Mouse (Mus musculus) CD4-positive helper T cell, adult 2 months (primary cell): ENCODE measurements around the gene N4bp1.

Experiments used
- DNase-seq: peaks from one replicate; pipeline ENCODE4 v3.0.0-alpha.2; 2012; ENCODE audit warnings: low read depth, missing footprints, low spot score

N4bp1 gene

DNA sequence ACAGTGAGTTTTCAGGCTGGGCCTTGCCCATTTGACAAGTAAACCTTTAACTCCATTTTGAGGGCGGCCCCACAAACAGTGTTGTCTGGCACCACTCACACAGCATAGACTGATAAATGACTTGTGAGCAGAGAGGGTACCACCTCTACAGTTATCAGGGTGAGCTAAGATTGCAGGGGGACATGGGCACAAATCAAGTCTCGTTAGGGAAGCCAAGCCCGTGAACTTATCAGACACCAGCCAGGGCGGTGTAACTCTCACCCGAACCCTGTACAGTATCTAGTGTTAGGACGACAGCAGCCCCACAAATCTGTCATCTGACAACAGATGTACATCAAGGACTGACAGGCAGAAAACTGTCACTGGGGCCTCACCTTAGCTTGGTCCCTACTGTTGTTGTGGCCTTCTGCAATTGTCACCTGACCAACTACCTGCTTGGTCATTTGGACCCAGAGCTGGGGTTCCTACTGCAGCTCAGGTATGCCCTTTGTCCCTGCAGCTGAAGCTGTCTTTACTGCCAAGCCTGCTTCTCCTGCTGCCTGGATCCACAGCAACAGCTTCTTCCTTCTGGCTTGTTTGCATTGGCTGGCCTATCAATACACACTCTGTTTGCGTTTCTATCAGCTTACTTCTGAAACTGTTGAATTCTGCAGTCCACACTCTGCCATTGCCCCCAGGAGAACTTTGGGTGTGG, 12.8 kb upstream of the N4bp1 start:
- DNase-seq, result no peak

DNA sequence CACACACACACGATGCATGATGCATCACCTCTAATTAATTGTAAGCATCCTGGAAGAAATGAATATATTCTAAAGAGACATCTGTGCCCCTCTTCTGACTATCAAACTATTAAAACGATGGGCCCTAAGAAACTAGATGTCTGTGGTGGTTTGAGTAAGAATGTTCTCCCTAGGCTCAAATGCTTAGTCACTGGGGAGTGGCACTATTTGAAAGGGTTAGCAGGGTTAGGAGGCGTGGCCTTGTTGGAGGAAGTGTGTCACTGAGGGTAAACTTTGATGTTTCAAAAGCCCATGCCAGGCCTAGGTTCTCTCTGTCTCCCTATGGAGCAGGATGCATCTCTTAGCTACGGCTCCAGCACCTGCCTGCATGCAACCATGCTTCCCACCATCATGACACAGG, 10.3 kb upstream of the N4bp1 start:
- DNase-seq, result no peak

DNA sequence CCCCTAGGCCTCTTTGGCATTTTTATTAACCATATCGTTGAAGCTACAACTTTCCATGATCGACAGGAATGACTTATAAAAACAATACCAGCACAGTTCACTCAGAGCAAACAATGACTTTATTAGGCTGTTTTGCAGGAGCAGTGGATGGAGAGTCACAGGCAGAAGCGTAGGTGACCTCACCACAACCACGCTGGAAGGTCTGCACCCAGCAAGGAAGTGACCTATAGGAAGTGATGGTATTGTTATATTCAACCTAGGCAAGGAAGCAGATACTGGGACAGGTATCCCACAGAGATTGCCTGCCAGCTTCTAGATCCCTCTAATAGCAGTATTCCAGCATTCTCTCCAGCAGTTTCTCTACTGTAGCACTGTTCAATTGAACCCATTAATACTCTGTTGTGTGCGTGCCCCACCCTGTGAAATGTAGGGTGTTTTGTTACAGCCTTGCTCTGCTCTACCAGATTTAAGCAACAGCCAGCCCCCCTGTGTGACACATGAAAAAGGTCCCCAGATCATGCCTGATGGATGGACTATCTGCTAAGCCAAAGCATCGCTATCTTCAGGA, 9.2 kb upstream of the N4bp1 start:
- DNase-seq, result no peak

DNA sequence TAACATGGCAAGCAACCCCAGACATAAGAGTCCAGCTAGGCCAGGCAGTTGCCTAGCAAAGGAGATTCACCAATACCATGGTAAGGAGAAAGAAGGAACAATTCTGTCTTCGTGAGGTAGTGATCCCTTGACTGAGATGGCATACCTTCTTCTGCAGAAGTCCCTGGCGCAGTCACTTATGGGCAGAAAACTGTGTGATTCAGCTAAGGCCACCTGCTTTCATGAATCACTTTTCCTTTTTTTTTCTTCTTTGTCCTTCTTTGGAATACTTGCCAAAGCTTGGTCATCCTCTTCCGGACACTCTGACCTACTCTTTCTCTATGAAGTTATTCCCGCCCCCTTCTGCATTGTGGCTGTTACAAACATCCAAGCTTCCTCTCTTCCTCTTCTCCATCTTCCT, 8.5 kb upstream of the N4bp1 start:
- no peak for DNase-seq

DNA sequence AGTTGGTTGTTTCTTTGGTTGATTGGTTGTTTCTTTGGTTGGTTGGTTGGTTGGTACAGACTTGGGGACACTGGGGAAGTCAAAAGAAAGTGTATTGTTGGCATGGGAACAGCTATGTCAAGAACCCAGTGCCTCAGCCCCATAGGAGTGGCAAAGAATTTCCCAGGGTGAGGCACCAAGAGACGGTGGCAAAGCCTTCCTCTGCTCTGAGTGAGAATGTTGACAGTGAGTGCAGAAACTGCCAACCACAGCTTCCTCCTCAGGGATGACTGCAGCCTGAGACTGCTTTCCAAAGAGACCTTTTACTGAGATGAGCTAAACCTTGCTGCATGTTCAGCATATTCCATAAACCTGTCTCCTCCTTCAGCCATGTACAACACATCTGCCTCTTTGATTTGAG, 6.5 kb upstream of the N4bp1 start:
- DNase-seq, result no peak

DNA sequence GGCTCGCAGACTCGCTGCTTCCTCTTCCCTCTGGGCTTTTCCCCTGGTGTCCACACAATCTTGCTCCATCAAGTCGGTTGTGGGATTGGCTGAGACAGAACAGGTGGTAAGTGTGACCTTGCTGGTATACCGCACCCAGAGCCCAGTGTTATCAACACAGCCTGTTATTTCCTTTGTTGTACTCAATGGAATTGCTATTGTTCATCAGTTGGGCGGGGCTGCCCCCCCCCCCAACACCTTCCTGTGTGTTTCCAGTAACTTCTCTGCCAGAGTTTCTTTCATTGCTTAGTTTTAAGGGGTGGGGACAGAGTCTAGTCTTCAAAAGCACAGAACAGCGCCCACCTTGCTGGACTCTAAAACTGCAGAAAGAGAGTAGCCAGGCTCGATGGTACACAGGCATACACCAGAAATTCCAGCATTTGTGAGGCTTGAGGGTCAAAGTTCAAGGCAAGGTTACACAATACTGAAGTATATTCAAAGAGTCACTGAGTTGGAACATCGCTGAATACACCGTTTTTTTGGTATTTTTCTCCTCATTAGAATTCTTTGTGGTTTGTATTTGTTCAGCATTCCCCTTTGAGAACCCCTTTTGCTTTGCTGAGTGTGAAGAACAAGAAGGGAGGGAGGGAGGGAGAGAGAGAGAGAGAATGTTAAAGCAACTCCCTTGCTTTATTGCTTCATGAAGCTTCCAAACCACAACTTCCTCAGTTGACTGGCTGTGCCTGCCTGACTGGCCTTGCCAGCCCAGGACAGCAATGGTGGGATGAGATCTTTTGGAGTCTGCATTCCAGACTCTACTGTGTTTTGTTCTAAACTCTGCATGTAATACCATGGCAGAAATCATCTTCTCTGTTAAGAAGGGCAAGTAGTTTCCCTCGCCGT, 3.2 kb upstream of the N4bp1 start:
- DNase-seq, result peak; percentile 80

DNA sequence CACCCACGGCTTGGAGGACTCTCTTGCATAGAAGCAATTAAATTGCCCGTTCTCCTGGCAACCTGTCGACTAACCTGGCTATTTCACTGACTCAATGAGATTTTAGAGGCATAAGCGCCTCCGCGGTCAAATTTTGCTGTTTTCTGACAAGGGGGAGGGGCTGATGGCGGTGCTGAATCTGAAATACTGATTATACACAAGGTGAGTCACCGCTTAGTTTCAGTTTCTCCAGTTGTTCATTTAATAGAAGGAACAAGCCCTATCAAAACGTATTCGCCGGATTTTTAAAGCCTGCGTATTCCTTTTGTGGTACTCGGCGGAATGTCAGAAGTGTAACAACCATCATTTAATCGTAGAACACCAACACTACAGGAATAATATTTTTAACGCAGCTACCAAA, 991 bp downstream of the N4bp1 start:
- peak; percentile 80 for DNase-seq

DNA sequence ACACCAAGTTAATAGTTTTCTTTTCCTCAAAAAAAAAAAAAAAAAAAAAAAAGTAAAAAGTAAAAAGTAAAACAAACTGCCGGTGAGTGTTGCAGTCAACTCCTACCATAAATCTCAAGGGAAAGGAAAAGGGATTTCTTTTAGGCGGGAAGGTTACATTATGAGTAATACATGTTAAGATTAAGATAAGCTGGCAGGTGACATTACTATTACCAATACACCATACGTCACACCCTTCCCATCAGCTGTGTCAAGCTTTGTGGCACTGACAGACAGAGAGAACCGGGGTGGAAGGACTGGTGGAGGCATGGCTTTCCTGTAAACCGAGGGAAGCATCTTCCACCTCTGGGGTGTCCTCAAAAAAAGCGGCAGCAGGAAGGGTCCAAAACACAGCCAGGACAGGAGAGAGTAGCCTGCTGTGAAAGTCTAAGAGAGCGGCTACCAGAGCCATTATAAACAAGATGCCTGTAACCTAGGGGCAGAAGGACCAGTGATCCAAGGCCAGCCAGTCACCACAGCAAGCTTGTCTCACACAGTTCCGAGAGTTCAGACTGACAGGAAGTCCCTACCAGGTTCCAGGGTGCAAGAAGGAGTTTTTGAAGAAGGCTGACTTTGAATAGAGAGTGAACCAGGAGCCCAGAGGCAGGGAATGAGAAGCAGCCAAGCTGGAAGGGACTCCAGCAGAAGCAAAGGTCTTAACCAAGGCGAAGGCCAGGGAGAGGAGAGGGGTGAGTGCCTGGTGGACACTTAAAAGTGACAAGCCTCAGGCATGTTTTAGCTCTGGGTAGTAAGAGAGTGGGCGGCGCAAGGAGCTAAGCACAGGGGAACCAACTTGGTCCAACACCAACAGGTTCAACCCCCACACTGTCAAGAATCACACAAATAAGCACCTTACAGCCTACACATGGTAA, 2.2 kb downstream of the N4bp1 start:
- peak; percentile 30 for DNase-seq

DNA sequence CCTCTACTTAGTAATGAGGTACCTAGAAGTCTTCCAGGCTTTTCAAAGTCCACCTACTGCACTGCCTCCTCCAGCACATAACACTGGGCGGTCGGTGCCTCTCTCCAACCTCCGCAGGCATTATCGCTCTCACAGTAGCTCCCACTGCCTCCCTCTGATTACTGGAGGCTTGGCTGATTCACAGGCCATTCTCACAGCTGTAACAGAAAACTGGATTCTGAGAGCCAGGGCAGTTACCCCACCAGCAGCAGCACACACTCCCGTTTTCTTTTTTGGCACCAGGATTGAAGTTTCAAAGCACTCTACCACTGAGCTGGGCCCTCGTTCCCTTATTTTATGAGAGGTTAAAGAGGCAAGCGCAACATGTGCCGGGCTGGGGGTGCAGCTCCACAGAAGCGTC, 3.1 kb downstream of the N4bp1 start:
- DNase-seq, result no peak

DNA sequence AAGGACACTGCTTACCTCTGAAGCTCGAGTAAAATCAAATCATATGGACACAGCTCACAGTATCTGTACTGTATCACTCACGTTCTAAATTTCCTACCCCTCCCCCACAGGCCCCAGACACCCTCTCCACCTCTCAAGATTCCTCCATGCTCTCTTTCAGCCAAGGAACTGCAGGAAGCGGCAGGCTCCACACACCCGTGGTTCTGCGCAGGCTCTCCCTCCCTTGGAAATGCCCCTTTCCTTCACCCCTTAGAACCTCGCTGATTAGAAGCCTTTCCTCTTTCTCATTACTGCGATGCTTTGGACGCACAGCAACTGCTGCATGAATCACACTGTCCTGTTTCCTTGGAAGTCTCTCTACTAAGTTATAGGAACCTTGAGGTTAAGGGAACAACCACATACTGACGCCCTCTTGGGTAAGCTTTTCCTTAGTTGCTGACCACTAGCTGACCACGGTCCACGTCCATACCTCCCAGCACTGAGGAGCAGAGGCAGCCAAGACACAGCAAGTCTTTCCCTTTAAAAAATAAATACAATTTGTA, 3.9 kb downstream of the N4bp1 start:
- no peak for DNase-seq

DNA sequence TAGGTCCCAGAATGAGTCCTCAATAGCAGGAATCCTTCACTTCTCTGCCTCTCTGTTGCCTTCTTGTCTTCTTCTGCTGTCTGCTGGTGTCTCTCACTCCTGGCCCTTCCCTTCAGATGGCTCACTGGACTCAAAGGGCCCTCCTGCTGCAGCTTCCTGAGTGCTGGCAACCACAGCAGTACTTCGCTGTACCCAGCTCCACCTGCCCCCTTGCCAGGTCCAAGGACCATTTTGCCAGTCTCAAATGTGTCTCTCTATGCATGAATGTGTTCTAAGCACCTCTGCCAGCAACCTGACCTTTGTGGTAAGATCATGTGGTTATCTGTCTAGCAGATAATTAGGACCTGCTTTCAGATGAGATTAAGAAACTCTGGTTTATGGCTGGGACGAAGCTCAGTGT, 8.2 kb downstream of the N4bp1 start:
- no peak for DNase-seq

DNA sequence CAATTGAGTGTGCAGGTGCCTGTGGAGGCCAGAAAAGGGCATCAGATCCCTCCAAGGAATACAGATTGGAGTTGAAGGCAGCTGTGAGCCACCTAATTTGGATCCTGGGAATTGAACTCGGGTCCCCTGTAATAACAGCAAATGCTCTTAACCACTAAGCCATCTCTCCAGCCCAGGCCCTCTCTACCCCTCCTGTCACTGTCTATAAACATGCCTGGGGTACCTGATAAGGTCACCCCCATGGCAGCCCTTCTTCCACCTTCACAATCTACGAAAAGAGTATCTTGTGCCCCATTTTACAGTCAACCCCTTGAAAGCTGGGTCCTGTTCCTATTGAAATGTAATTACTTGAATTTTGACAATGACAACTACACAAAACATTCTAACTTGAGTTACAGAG, 11.0 kb downstream of the N4bp1 start:
- no peak for DNase-seq

DNA sequence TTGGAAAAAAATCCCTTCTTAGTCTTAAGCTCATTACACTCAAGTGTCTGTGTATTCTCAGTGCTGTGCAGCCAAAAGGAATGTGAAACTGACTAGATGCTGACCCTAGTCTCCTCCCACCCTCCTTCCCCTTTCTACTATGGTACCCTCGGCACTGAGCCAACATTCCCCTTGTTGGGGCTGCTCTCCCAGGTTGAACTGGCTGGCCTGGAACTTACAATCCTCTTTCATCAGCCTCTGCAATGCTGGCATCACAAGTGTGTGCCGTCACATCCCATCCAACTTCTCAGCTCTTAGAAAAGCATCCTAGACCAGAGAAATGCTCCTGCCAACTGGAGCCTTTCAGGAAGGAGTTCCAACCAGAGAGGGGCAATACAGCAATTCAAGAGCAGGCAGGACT, 11.9 kb downstream of the N4bp1 start:
- DNase-seq, result no peak

DNA sequence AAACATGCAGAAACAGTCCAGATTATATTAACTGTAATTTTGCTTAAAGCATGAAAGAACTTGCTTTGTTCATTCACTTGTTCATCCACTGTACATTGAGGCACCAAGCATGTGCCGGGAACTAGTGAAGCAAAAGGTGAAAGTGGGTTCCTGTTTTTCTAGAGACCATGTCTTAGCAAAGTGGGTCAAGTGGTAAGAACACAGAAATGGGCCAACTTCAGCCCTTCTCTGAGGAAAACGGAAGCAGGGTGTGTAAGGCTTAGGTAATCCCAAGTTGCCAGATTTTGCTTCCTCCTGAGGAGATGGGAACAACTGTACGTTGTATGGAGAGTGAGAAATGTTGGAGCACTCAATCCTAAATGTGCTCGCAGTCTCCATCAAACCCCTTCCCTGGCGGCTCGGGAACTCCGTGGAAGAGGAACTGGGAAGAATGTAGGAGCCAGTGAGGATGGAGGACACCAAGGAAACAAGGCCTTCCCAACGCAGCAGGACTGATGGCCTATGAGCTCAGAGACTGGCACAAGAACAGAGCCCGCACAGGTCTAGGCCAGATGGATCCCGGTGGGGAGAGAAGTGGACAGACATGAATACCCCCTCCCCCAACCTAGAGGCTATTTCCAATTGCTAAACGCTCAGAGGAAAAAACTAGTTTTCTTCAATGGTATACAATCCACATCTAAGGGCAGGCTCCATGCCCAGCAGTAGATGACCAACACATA, 12.8 kb downstream of the N4bp1 start:
- no peak for DNase-seq

DNA sequence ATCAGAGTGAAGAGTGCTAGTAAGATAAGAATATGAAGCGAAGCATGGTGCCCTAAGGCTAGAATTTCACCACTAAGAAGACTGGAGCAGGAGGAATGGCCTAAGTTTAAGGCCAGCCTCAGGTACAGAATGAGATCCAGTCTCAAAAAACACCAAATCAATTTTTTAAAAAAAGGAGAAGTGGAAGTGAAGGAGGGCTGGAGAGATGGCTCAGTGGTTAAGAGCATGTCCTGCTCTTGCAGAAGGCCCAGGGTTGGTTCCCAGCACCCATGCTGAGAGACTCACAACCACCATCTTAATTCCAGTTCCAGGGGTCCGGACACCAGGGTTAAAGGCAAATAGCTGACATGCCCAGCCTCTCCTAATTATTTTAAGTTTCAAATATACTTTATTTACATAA, 13.6 kb downstream of the N4bp1 start:
- DNase-seq, result no peak

DNA sequence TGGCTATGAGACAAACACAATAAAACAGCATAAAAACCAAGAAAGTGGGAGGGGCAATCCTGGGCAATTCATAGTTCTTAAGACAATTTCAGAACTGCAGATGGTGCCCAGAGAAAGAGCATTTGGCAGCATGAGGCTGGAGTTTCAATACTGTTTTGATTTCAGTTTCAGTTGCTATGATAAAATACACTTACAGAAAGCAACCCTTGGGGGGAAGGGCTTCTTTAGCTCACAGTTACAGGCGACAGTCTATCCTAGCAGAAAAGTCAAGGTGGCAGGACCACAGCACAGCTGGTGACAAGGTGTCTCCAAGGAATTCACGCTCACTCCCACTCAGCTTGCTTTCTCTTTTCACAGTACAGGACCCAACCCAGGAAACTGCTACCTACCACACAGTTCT, 14.3 kb downstream of the N4bp1 start:
- DNase-seq, result peak; percentile 72

DNA sequence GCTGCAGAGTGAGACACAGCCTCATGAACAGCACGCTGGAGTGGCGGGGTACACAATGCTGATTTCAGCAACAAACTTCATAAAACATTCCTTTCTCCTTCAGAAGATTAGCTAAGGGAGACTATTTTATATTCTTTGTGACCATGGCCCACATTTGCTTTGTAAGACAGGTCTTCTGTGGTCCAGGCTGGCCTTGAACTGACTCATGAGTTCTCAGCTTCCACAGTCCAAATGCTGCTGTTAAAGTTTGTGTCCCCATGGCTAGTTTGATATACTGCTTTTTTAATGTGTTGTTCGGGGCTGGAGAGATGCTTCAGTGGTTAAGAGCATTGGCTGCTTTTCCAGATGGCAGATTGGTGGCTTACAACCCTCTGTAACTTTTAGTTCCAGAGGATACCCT, 17.0 kb downstream of the N4bp1 start:
- no peak for DNase-seq

DNA sequence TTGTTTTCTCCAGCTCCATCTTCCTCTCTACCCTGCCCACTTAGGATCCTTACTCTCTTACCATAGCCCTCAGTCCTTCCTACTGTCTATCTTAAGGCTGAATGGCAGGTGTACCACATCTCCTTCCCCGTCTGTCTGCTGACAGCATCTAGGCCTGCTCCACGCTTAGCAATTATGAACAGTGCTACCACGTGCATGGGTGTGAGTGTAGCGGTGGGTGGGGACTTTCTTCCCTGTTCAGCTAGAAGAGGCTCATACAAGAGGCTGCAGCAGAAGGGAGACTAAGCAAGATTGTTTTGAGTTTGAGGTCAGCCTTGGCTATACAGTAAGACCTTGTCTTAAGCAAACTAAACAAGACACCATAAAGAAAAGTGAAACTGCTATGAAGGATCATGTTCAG, 20.3 kb downstream of the N4bp1 start:
- DNase-seq, result peak; percentile 35

DNA sequence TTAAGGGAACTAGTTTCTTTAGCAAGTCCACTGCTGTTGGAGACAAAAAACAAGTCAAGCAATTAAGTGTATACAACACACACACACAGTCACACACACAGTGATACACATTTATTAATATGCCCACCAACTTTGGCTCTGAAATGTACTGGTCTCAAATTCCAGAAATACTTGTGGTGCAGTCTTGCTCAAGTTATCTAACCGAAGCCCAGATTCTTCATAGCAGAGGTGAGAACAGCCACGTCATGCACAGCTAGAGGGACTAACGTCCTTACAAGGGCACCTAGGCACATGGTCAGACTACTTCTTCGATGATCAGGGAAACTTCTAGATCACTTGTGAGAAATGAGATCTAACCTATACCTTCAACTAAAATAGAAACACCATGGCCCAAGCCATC, 22.2 kb downstream of the N4bp1 start:
- DNase-seq, result no peak

DNA sequence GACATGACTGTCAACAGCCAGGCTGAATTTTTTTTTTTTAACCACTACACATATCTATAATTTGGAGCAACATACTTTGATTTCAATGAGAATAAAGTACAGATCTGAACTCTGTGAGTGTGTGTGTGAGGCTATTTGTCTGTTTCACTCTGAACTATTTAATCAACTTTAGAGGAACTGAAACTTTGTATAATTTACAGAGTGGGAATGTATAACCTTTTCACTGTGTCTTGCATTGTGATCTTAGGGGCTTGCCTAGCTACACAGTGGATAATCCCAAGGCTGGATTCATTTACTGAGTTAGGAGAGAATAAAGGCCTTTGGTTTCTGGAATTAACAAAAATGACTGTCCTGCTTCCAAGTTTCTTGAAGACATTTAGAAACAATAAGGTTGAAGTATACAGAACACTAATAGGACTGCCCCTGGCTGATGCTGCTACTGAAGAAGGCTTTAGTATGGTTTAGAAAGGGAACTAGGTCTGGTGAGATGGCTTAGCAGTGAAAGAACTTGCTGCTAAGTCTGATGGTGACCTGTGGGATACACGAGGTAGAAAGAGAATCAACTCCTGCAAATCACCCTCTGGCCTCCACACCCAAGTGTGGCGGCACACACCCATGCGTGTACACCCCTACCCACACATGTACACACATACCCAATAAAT, 22.8 kb downstream of the N4bp1 start:
- no peak for DNase-seq
